Mouse (Mus musculus) forebrain, embryonic 15.5 days (tissue): ENCODE results near the gene Efhb. TPM values are rescaled to one million over a fixed set of nuclear protein-coding genes. Genes with fewer than 3 reads are reported as not detected.

Experiments
- ATAC-seq: fragments of 200-750 bp; cut with Nextera tagmentation; replicated peaks from 2 replicates; pipeline ENCODE4 v1.8.0; 2017; ENCODE audit warnings: mild to moderate bottlenecking, moderate TSS enrichment, moderate library complexity
- H3K27ac ChIP-seq: fragments of 300-500 bp; sonication (generic); replicated peaks from 2 replicates; pipeline ENCODE4 v1.5.1; 2015; ENCODE audit warnings: mild to moderate bottlenecking, inconsistent platforms
- H3K27me3 ChIP-seq: fragments of 300-500 bp; sonication (generic); 2 replicates; pipeline ENCODE4 v1.6.1; 2015; ENCODE audit warnings: inconsistent platforms
- H3K36me3 ChIP-seq: fragments of 300-500 bp; sonication (generic); 2 replicates; pipeline ENCODE4 v1.6.1; 2015; ENCODE audit warnings: mild to moderate bottlenecking, inconsistent platforms
- H3K4me1 ChIP-seq: fragments of 300-500 bp; sonication (generic); 2 replicates; pipeline ENCODE4 v1.6.1; 2015; ENCODE audit warnings: inconsistent platforms
- H3K4me2 ChIP-seq: fragments of 300-500 bp; sonication (generic); replicated peaks from 2 replicates; pipeline ENCODE4 v1.6.1; 2015; ENCODE audit warnings: mild to moderate bottlenecking, inconsistent platforms
- H3K4me3 ChIP-seq: fragments of 300-500 bp; sonication (generic); 2 replicates; pipeline ENCODE4 v1.5.1; 2015; ENCODE audit warnings: mild to moderate bottlenecking, inconsistent platforms
- H3K9ac ChIP-seq: fragments of 300-500 bp; sonication (generic); replicated peaks from 2 replicates; pipeline ENCODE4 v1.6.1; 2015; ENCODE audit warnings: mild to moderate bottlenecking, inconsistent platforms
- H3K9me3 ChIP-seq: fragments of 300-500 bp; sonication (generic); 2 replicates; pipeline ENCODE4 v1.6.1; 2016; ENCODE audit warnings: inconsistent platforms
- WGBS: fragments of 180-500 bp; shearing (Covaris S2); methylation state at CpG from one replicate; pipeline ENCODE4 v1.1.7; 2015; ENCODE audit warnings: mixed read lengths; 5-methylcytosine and 5-hydroxymethylcytosine counted together
- polyA plus RNA-seq: library from polyadenylated mRNA; unstranded; fragments of >200 nt; fragmentation: Nextera tagmentation; extraction: Ambion mirVana; gene quantifications from 2 replicates; pipeline ENCODE4 v1.2.1, GENCODE M21; 2015

Gene Efhb
- polyA plus RNA-seq, 1 experiment from 2014 or later, result 0.93 TPM

- 66% methylated on average over 4 of the region's 4 CpGs for WGBS
- Histone ChIP-seq H3K9me3 (no peaks in the 10 kb centered on the region), H3K4me1 (peaks cover 6% of the 10 kb centered on the region), H3K27me3 (no peaks in the 10 kb centered on the region), H3K27ac (no peak overlapping the region), H3K4me3 (no peak overlapping the region), H3K9ac (no peak overlapping the region), H3K4me2 (no peak overlapping the region), H3K36me3 (no peaks in the 10 kb centered on the region)
- ATAC-seq, result no peak
These were observed 2.4 kb upstream of the Efhb start for GRCm38 (mm10) chr17:53465569-53465968.

- Histone ChIP-seq H3K4me1 (peaks cover 6% of the 10 kb centered on the region), H3K9ac (peak overlapping the region; percentile 48), H3K27ac (no peak overlapping the region), H3K27me3 (no peaks in the 10 kb centered on the region), H3K4me2 (peak overlapping the region; percentile 68), H3K4me3 (peak overlapping the region; percentile 43), H3K9me3 (no peaks in the 10 kb centered on the region), H3K36me3 (no peaks in the 10 kb centered on the region)
- ATAC-seq, result peak; percentile 60
- 17% methylated on average over 6 of the region's 9 CpGs for WGBS
These were observed 347 bp upstream of the Efhb start for GRCm38 (mm10) chr17:53463496-53463840.

DNA sequence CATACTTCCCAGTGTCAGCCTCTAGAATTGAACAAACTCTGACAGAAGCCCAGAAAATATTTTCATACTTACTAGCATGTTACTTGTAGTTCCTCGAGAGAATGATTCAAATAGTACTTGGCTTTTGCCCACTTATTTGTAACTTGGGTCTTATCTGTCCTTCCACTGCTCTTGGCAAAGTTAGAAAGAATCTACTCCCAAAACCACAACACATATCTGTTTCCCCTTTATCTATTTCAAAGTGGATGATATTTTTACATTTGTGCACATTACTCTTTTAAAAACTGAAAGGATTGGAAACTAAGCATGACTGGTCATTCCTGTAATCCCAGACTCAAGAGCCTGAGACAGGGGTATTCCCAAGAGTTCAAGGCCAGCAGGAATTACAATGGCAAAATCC lies 6.4 kb downstream of the Efhb start:
- Histone ChIP-seq H3K4me3 (no peak overlapping the region), H3K9ac (no peak overlapping the region), H3K36me3 (no peaks in the 10 kb centered on the region), H3K27me3 (no peaks in the 10 kb centered on the region), H3K4me1 (no peaks in the 10 kb centered on the region), H3K27ac (no peak overlapping the region), H3K9me3 (no peaks in the 10 kb centered on the region), H3K4me2 (no peak overlapping the region)
- 86% methylated on average over 1 of the region's 1 CpGs for WGBS
- no peak for ATAC-seq

DNA sequence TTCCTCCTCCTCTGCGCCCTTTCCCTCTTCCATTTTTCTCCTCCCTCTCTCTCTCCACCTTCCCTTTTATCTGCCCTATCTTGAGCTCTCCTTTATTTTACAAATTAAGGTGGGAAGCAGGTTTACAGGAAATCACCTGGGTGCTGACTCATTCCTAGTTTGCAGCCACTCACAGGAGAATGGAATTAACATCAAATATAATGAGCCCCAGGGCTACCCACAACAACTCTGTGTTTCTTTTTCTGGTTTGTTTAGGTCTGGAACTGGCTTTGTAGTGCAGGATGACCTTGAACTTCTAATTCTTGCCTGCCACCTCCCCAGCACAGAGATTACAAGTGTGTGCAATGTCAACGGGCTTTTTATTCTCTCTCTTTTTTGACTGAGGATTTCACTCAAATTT lies 7.0 kb downstream of the Efhb start:
- Histone ChIP-seq H3K36me3 (no peaks in the 10 kb centered on the region), H3K27ac (no peak overlapping the region), H3K9me3 (no peaks in the 10 kb centered on the region), H3K4me1 (no peaks in the 10 kb centered on the region), H3K27me3 (no peaks in the 10 kb centered on the region), H3K4me2 (no peak overlapping the region), H3K9ac (no peak overlapping the region), H3K4me3 (no peak overlapping the region)
- ATAC-seq, result no peak
- 82% methylated on average over 2 of the region's 2 CpGs for WGBS

GRCm38 (mm10) chr17:53402689-53403306 lies 60.3 kb downstream of the Efhb start:
- Histone ChIP-seq H3K4me1 (no peaks in the 10 kb centered on the region), H3K9me3 (no peaks in the 10 kb centered on the region), H3K36me3 (no peaks in the 10 kb centered on the region), H3K4me3 (no peak overlapping the region), H3K27me3 (no peaks in the 10 kb centered on the region), H3K4me2 (no peak overlapping the region), H3K27ac (no peak overlapping the region), H3K9ac (no peak overlapping the region)
- ATAC-seq, result no peak
- whole genome bisulfite sequencing, result 45% methylated on average over 10 of the region's 10 CpGs

- no peak for ATAC-seq
- no peaks in the 10 kb centered on the region for H3K4me1 ChIP-seq
- WGBS, result 86% methylated on average over 2 of the region's 2 CpGs
- H3K36me3 ChIP-seq, result no peaks in the 10 kb centered on the region
- H3K9me3 ChIP-seq, result no peaks in the 10 kb centered on the region
- no peak overlapping the region for H3K9ac ChIP-seq
- H3K4me3 ChIP-seq, result no peak overlapping the region
- H3K27me3 ChIP-seq, result no peaks in the 10 kb centered on the region
- no peak overlapping the region for H3K4me2 ChIP-seq
- H3K27ac ChIP-seq, result no peak overlapping the region
These were observed 69.9 kb downstream of the Efhb start for GRCm38 (mm10) chr17:53393201-53393600.

- no peaks in the 10 kb centered on the region for H3K9me3 ChIP-seq
- H3K9ac ChIP-seq, result no peak overlapping the region
- 41% methylated on average over 4 of the region's 4 CpGs for WGBS
- H3K27me3 ChIP-seq, result no peaks in the 10 kb centered on the region
- H3K4me2 ChIP-seq, result no peak overlapping the region
- no peaks in the 10 kb centered on the region for H3K4me1 ChIP-seq
- H3K27ac ChIP-seq, result no peak overlapping the region
- no peaks in the 10 kb centered on the region for H3K36me3 ChIP-seq
- ATAC-seq, result no peak
- no peak overlapping the region for H3K4me3 ChIP-seq
These were observed 73.6 kb downstream of the Efhb start for GRCm38 (mm10) chr17:53389507-53389906.

GRCm38 (mm10) chr17:53387581-53388473 lies 75.3 kb downstream of the Efhb start:
- Histone ChIP-seq H3K36me3 (no peaks in the 10 kb centered on the region), H3K27me3 (no peaks in the 10 kb centered on the region), H3K9me3 (no peaks in the 10 kb centered on the region), H3K4me1 (no peaks in the 10 kb centered on the region), H3K9ac (no peak overlapping the region), H3K27ac (no peak overlapping the region), H3K4me2 (no peak overlapping the region), H3K4me3 (no peak overlapping the region)
- peak; percentile 72; the same call in 1 of the 2 replicates for ATAC-seq
- WGBS, result 41% methylated on average over 6 of the region's 6 CpGs

GRCm38 (mm10) chr17:53386863-53387262 lies 76.3 kb downstream of the Efhb start:
- Histone ChIP-seq H3K27ac (no peak overlapping the region), H3K9me3 (no peaks in the 10 kb centered on the region), H3K4me1 (no peaks in the 10 kb centered on the region), H3K9ac (no peak overlapping the region), H3K36me3 (no peaks in the 10 kb centered on the region), H3K4me2 (no peak overlapping the region), H3K4me3 (no peak overlapping the region), H3K27me3 (no peaks in the 10 kb centered on the region)
- 53% methylated on average over 6 of the region's 6 CpGs for WGBS
- no peak for ATAC-seq

GRCm38 (mm10) chr17:53364111-53364510 lies 99.0 kb downstream of the Efhb start:
- H3K9ac ChIP-seq, result no peak overlapping the region
- no peak for ATAC-seq
- 89% methylated on average over 6 of the region's 6 CpGs for WGBS
- no peaks in the 10 kb centered on the region for H3K36me3 ChIP-seq
- H3K4me1 ChIP-seq, result no peaks in the 10 kb centered on the region
- H3K9me3 ChIP-seq, result no peaks in the 10 kb centered on the region
- H3K27ac ChIP-seq, result no peak overlapping the region
- H3K4me3 ChIP-seq, result no peak overlapping the region
- H3K27me3 ChIP-seq, result no peaks in the 10 kb centered on the region
- H3K4me2 ChIP-seq, result no peak overlapping the region
